Mouse (Mus musculus) E14TG2a.4 (cell line): Measurements from ENCODE around the gene Ciao1.

Source experiments
- CTCF ChIP-seq: conservative IDR thresholded peaks from 2 replicates; pipeline ENCODE4 v1.5.1; 2014; ENCODE audit warnings: low read length
- POU5F1 ChIP-seq: IDR thresholded peaks from 2 replicates; pipeline ENCODE4 v1.6.1; 2014; ENCODE audit warnings: low read length, borderline replicate concordance

DNA sequence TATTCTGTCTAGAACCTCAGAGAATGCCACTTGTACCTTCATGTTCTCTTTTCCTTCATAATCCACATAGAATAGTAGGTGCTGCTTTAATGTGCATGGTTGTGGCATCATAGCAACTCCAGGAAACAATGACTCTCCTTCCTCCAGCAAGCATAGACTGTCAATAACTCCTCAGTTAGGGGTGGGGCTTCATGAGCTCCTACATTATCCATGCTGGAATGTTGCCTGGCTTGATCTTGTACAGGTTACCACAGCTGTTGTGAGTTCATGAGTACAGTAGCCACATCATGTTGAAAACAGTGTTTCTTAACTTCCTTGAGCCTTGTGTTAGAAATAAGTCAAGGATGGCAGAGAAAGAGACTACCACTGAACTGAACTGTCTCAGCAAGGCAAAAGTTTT is 30.5 kb upstream of the Ciao1 start:
- TF ChIP-seq CTCF (no peak), POU5F1 (no peak)
